Mouse (Mus musculus) heart, embryonic 14.5 days (tissue): ENCODE results near the gene Tigd2. TPM values are rescaled to one million over a fixed set of nuclear protein-coding genes. Genes with fewer than 3 reads are reported as not detected.

ENCODE experiments used
- ATAC-seq: fragments of 200-750 bp; cut with Nextera tagmentation; 2 replicates; pipeline ENCODE4 v1.8.0; 2017; ENCODE audit warnings: low read depth, moderate TSS enrichment; ENCODE audit not compliant: insufficient number of reproducible peaks, insufficient read depth, low FRiP score
- H3K27ac ChIP-seq, 2 experiments: fragments of 200-500 bp in 1 of 2; fragments of 300-500 bp in 1 of 2; sonication (generic) in 1 of 2; replicated peaks in 1 of 2; 2 replicates each; pipeline ENCODE4 v1.5.1; 2012 to 2014; ENCODE audit warnings: low read depth in 2 of 2, low read length in 2 of 2, control low read depth in 1 of 2, mild to moderate bottlenecking in 1 of 2, mixed read lengths in 1 of 2; ENCODE audit not compliant: control insufficient read depth in 1 of 2, insufficient read depth in 1 of 2
- H3K27me3 ChIP-seq: fragments of 300-500 bp; sonication (generic); 2 replicates; pipeline ENCODE4 v1.6.1; 2014; ENCODE audit warnings: mild to moderate bottlenecking, low read length, control low read depth; ENCODE audit not compliant: control insufficient read depth, insufficient read depth
- H3K36me3 ChIP-seq: fragments of 300-500 bp; sonication (generic); 2 replicates; pipeline ENCODE4 v1.6.1; 2014; ENCODE audit warnings: mild to moderate bottlenecking, control low read depth, low read length, mixed read lengths; ENCODE audit not compliant: control insufficient read depth, insufficient read depth
- H3K4me1 ChIP-seq, 2 experiments: fragments of 200-500 bp in 1 of 2; fragments of 300-500 bp in 1 of 2; sonication (generic) in 1 of 2; 2 replicates each; pipeline ENCODE4 v1.6.1; 2012 to 2014; ENCODE audit warnings: low read length in 2 of 2, control low read depth in 1 of 2, mixed read lengths in 1 of 2; ENCODE audit not compliant: control insufficient read depth in 2 of 2, insufficient read depth in 2 of 2
- H3K4me2 ChIP-seq: fragments of 300-500 bp; sonication (generic); 2 replicates; pipeline ENCODE4 v1.6.1; 2014; ENCODE audit warnings: mild to moderate bottlenecking, low read length
- H3K4me3 ChIP-seq, 2 experiments: fragments of 200-500 bp in 1 of 2; fragments of 300-500 bp in 1 of 2; sonication (generic) in 1 of 2; 2 replicates each; pipeline ENCODE4 v1.5.1; 2012 to 2014; ENCODE audit warnings: low read length in 2 of 2, mild to moderate bottlenecking in 2 of 2, control low read depth in 1 of 2, low read depth in 1 of 2, moderate library complexity in 1 of 2; ENCODE audit not compliant: control insufficient read depth in 1 of 2, insufficient read depth in 1 of 2
- H3K9ac ChIP-seq: fragments of 300-500 bp; sonication (generic); 2 replicates; pipeline ENCODE4 v1.6.1; 2014; ENCODE audit warnings: mild to moderate bottlenecking, low read length
- H3K9me3 ChIP-seq: fragments of 300-500 bp; sonication (generic); 2 replicates; pipeline ENCODE4 v1.6.1; 2016; ENCODE audit warnings: low read length, control low read depth; ENCODE audit not compliant: control insufficient read depth
- WGBS: fragments of 180-500 bp; shearing (Covaris S2); extraction: QIAGEN DNeasy Blood & Tissue Kit; methylation state at CpG from one replicate; pipeline ENCODE4 v1.1.7; 2014; 5-methylcytosine and 5-hydroxymethylcytosine counted together
- polyA plus RNA-seq: library from polyadenylated mRNA; unstranded; fragments of >200 nt; fragmentation: Nextera tagmentation; extraction: Ambion mirVana; gene quantifications from 2 replicates; pipeline ENCODE4 v1.2.1, GENCODE M21; 2014

The Tigd2 gene
- 14.3 and 18.8 TPM in 2 replicates for polyA plus RNA-seq

- peak within 1 kb of the TSS; percentile 93 for H3K9ac ChIP-seq
- H3K36me3 ChIP-seq = no peaks in the 10 kb centered on the region
- peaks cover 2 to 11% of the 10 kb centered on the region in 2 experiments; a peak in 3 of 4 replicates for H3K4me1 ChIP-seq
- peak; percentile 97 for ATAC-seq
- H3K4me2 ChIP-seq = peak within 1 kb of the TSS; percentile 86
- peak within 1 kb of the TSS; percentile 89 to 94 for H3K4me3 ChIP-seq
- no peaks in the 10 kb centered on the region for H3K9me3 ChIP-seq
- peak within 1 kb of the TSS; percentile 87 to 90 for H3K27ac ChIP-seq
- under 1% methylated on average over 62 of the region's 62 CpGs for WGBS
- H3K27me3 ChIP-seq = no peaks in the 10 kb centered on the region
Observed at GRCm38 (mm10) chr6:59208685-59209298, at the start of gene Tigd2. Gene Tigd2 (plus strand): TSS chr6:59208870.

GRCm38 (mm10) chr6:59161801-59162478 lies 46.7 kb upstream of the Tigd2 start:
- Histone ChIP-seq H3K4me2 (no peak overlapping the region), H3K4me1 (peaks cover 0 to 5% of the 10 kb centered on the region in 2 experiments; a peak in 2 of 4 replicates), H3K9ac (no peak overlapping the region), H3K27me3 (no peaks in the 10 kb centered on the region), H3K36me3 (no peaks in the 10 kb centered on the region), H3K27ac (no peak overlapping the region), H3K4me3 (no peak overlapping the region), H3K9me3 (no peaks in the 10 kb centered on the region)
- 68% methylated on average over 4 of the region's 4 CpGs for WGBS
- no peak for ATAC-seq

GRCm38 (mm10) chr6:59162887-59163286 lies 45.8 kb upstream of the Tigd2 start:
- H3K9ac ChIP-seq = no peak overlapping the region
- no peak overlapping the region for H3K4me3 ChIP-seq
- H3K9me3 ChIP-seq = no peaks in the 10 kb centered on the region
- no peak overlapping the region for H3K4me2 ChIP-seq
- peaks cover 0 to 5% of the 10 kb centered on the region in 2 experiments; a peak in 2 of 4 replicates for H3K4me1 ChIP-seq
- ATAC-seq = no peak
- WGBS = 81% methylated on average over 2 of the region's 2 CpGs
- no peak overlapping the region for H3K27ac ChIP-seq
- H3K27me3 ChIP-seq = no peaks in the 10 kb centered on the region
- no peaks in the 10 kb centered on the region for H3K36me3 ChIP-seq

- no peaks in the 10 kb centered on the region for H3K9me3 ChIP-seq
- H3K27me3 ChIP-seq = no peaks in the 10 kb centered on the region
- no peak overlapping the region for H3K4me2 ChIP-seq
- no peak overlapping the region for H3K9ac ChIP-seq
- no peak overlapping the region for H3K4me3 ChIP-seq
- peaks cover 0 to 5% of the 10 kb centered on the region in 2 experiments; a peak in 2 of 4 replicates for H3K4me1 ChIP-seq
- 72% methylated on average over 3 of the region's 3 CpGs for WGBS
- no peaks in the 10 kb centered on the region for H3K36me3 ChIP-seq
- no peak overlapping the region for H3K27ac ChIP-seq
- ATAC-seq = no peak
Observed at GRCm38 (mm10) chr6:59163407-59163806, 45.3 kb upstream of the Tigd2 start.

- no peaks in the 10 kb centered on the region for H3K27me3 ChIP-seq
- no peak overlapping the region for H3K27ac ChIP-seq
- ATAC-seq = no peak
Observed at GRCm38 (mm10) chr6:59168939-59169338, 39.7 kb upstream of the Tigd2 start.

GRCm38 (mm10) chr6:59171230-59171629 lies 37.4 kb upstream of the Tigd2 start:
- H3K9ac ChIP-seq = no peak overlapping the region
- no peaks in the 10 kb centered on the region for H3K4me1 ChIP-seq
- H3K36me3 ChIP-seq = no peaks in the 10 kb centered on the region
- H3K4me3 ChIP-seq = no peak overlapping the region
- no peak overlapping the region for H3K27ac ChIP-seq
- ATAC-seq = no peak
- H3K27me3 ChIP-seq = no peaks in the 10 kb centered on the region
- H3K9me3 ChIP-seq = no peaks in the 10 kb centered on the region
- 23% methylated on average over 3 of the region's 3 CpGs for WGBS
- H3K4me2 ChIP-seq = no peak overlapping the region

More at GRCm38 (mm10) chr6:59168939-59169338, 39.7 kb upstream of the Tigd2 start:
- Histone ChIP-seq H3K9ac (no peak overlapping the region), H3K4me2 (no peak overlapping the region), H3K4me1 (no peaks in the 10 kb centered on the region), H3K4me3 (no peak overlapping the region), H3K36me3 (no peaks in the 10 kb centered on the region), H3K9me3 (no peaks in the 10 kb centered on the region)
- WGBS = 40% methylated on average over 2 of the region's 2 CpGs

GRCm38 (mm10) chr6:59173940-59174339 lies 34.7 kb upstream of the Tigd2 start:
- Histone ChIP-seq H3K27ac (no peak overlapping the region), H3K27me3 (no peaks in the 10 kb centered on the region), H3K9me3 (no peaks in the 10 kb centered on the region), H3K4me3 (no peak overlapping the region), H3K4me2 (no peak overlapping the region), H3K36me3 (no peaks in the 10 kb centered on the region), H3K4me1 (no peaks in the 10 kb centered on the region), H3K9ac (no peak overlapping the region)
- ATAC-seq = no peak
- WGBS = 94% methylated on average over 1 of the region's 1 CpGs
